Mouse (Mus musculus): ENCODE measurements around the gene Rnase13. TPM values are rescaled to one million over a fixed set of nuclear protein-coding genes. Genes with fewer than 3 reads are reported as not detected.

The Rnase13 gene
- polyA plus RNA-seq, 1 experiment: not detected

DNA sequence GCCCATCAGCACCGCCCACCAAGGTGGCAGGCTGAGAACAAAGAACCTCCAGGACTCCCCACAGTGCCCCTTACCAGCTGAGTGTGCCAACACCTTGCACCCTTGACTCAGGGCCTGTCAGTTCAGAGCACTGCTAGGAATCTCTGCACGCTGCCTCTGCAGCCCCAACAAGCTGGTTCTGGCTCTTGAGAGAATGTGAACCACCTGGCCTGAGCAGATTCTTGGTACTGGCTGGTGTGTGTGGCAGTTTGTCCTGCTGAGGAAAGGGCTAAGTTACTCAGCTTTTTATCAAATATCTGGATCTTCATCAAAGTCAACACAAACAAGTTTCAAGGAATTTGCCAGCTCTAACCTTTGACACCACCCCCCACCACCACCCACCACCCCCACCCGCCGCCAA lies 919 bp upstream of the Rnase13 start:
- WGBS: 91% methylated on average over 4 of the region's 4 CpGs
- Histone ChIP-seq H3K36me3 (ENCODE audit: control insufficient read depth, insufficient read depth, low read length) (no peaks in the 10 kb centered on the region), H3K27me3 (ENCODE audit: control insufficient read depth, insufficient read depth, low read length) (no peaks in the 10 kb centered on the region), H3K4me1 (replicated peaks; ENCODE audit: control insufficient read depth, insufficient read depth, low read length) (no peaks in the 10 kb centered on the region), H3K27ac (ENCODE audit: control insufficient read depth, insufficient read depth, low read length) (no peak overlapping the region), H3K4me3 (ENCODE audit: control insufficient read depth, insufficient read depth, low read length) (no peak overlapping the region)
- no peak for DNase-seq
- TF ChIP-seq POLR2A (IDR thresholded peaks at IDR 0.05; ENCODE audit: control insufficient read depth, extremely low read depth, insufficient read depth, low read length, poor library complexity) (no peak), CTCF (IDR thresholded peaks at IDR 0.05; ENCODE audit: borderline replicate concordance, control insufficient read depth, extremely low read depth, insufficient read depth, low read length, poor library complexity) (no peak)

DNA sequence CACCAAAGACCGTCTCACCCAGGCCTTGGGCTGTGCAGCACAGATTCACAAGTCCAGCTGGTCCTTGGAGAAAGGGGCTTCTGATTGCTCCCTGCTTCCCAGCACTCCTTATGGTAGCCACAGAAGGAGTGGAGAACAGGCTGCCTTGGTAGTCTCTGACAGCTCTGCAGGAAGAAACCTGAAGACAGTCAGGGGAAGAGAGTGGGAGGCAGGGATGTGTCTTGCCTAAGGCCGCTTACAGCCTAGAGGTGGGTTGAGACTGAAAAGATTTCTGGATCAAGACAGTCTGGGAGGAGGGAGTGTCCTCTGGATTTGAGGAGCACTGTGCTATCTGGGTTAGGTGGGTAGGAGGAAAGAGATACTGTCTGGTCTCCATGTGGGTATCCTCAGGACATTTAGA lies 337 bp upstream of the Rnase13 start:
- no peak for DNase-seq
- Histone ChIP-seq H3K27me3 (ENCODE audit: control insufficient read depth, insufficient read depth, low read length) (no peaks in the 10 kb centered on the region), H3K4me3 (ENCODE audit: control insufficient read depth, insufficient read depth, low read length) (no peak overlapping the region), H3K36me3 (ENCODE audit: control insufficient read depth, insufficient read depth, low read length) (no peaks in the 10 kb centered on the region), H3K4me1 (replicated peaks; ENCODE audit: control insufficient read depth, insufficient read depth, low read length) (no peaks in the 10 kb centered on the region), H3K27ac (ENCODE audit: control insufficient read depth, insufficient read depth, low read length) (no peak overlapping the region)
- TF ChIP-seq CTCF (IDR thresholded peaks at IDR 0.05; ENCODE audit: borderline replicate concordance, control insufficient read depth, extremely low read depth, insufficient read depth, low read length, poor library complexity) (no peak), POLR2A (IDR thresholded peaks at IDR 0.05; ENCODE audit: control insufficient read depth, extremely low read depth, insufficient read depth, low read length, poor library complexity) (no peak)
- WGBS: 96% methylated on average over 2 of the region's 2 CpGs

- Histone ChIP-seq H3K4me1 (replicated peaks; ENCODE audit: control insufficient read depth, insufficient read depth, low read length) (no peaks in the 10 kb centered on the region), H3K27me3 (ENCODE audit: control insufficient read depth, insufficient read depth, low read length) (no peaks in the 10 kb centered on the region), H3K27ac (ENCODE audit: control insufficient read depth, insufficient read depth, low read length) (no peak overlapping the region), H3K4me3 (ENCODE audit: control insufficient read depth, insufficient read depth, low read length) (no peak overlapping the region), H3K36me3 (ENCODE audit: control insufficient read depth, insufficient read depth, low read length) (no peaks in the 10 kb centered on the region)
- 89% methylated on average over 16 of the region's 16 CpGs for WGBS
- no peak for TF ChIP-seq CTCF (IDR thresholded peaks at IDR 0.05; ENCODE audit: borderline replicate concordance, control insufficient read depth, extremely low read depth, insufficient read depth, low read length, poor library complexity)
- TF ChIP-seq POLR2A (IDR thresholded peaks at IDR 0.05; ENCODE audit: control insufficient read depth, extremely low read depth, insufficient read depth, low read length, poor library complexity): no peak
- DNase-seq: no peak
These were observed 608 bp downstream of the Rnase13 start for GRCm38 (mm10) chr14:51921759-51922570.

DNA sequence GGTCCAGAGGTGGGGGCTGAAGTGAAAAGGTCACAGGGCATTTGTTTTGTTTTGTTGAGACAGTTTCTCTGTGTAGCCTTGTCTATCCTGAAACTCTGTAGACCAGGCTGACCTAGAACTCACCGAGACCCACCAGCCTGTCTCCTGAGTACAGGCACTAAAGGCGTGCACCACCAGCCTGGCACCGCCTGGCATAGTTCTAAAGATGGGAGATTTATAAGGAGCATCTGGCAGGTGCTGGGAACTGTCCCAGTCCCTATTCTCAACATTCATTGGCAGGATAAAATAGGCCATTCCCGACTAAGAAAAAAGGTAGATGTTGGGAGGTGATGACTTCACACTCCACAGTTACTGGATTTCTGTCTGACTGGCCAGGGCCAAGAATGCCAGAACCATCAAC lies 3.6 kb downstream of the Rnase13 start:
- H3K27ac ChIP-seq (ENCODE audit: control insufficient read depth, insufficient read depth, low read length): no peak overlapping the region
- no peaks in the 10 kb centered on the region for H3K36me3 ChIP-seq (ENCODE audit: control insufficient read depth, insufficient read depth, low read length)
- H3K4me3 ChIP-seq (ENCODE audit: control insufficient read depth, insufficient read depth, low read length): no peak overlapping the region
- H3K4me1 ChIP-seq (replicated peaks; ENCODE audit: control insufficient read depth, insufficient read depth, low read length): peaks cover 5% of the 10 kb centered on the region
- TF ChIP-seq CTCF (IDR thresholded peaks at IDR 0.05; ENCODE audit: borderline replicate concordance, control insufficient read depth, extremely low read depth, insufficient read depth, low read length, poor library complexity) (no peak), POLR2A (IDR thresholded peaks at IDR 0.05; ENCODE audit: control insufficient read depth, extremely low read depth, insufficient read depth, low read length, poor library complexity) (no peak)
- 96% methylated on average over 4 of the region's 4 CpGs for WGBS
- no peak for DNase-seq
- H3K27me3 ChIP-seq (ENCODE audit: control insufficient read depth, insufficient read depth, low read length): no peaks in the 10 kb centered on the region

GRCm38 (mm10) chr14:51918125-51918524 lies 4.4 kb downstream of the Rnase13 start, which contains the start of gene Tppp2:
Gene Tppp2 (plus strand): TSS chr14:51918425.
- TF ChIP-seq POLR2A (IDR thresholded peaks at IDR 0.05; ENCODE audit: control insufficient read depth, extremely low read depth, insufficient read depth, low read length, poor library complexity) (no peak), CTCF (IDR thresholded peaks at IDR 0.05; ENCODE audit: borderline replicate concordance, control insufficient read depth, extremely low read depth, insufficient read depth, low read length, poor library complexity) (no peak)
- Histone ChIP-seq H3K27me3 (ENCODE audit: control insufficient read depth, insufficient read depth, low read length) (no peaks in the 10 kb centered on the region), H3K27ac (ENCODE audit: control insufficient read depth, insufficient read depth, low read length) (no peak within 1 kb of the TSS), H3K4me3 (ENCODE audit: control insufficient read depth, insufficient read depth, low read length) (no peak within 1 kb of the TSS), H3K36me3 (ENCODE audit: control insufficient read depth, insufficient read depth, low read length) (no peaks in the 10 kb centered on the region), H3K4me1 (replicated peaks; ENCODE audit: control insufficient read depth, insufficient read depth, low read length) (peaks cover 5% of the 10 kb centered on the region)
- no peak for DNase-seq
- WGBS: 95% methylated on average over 4 of the region's 4 CpGs

- TF ChIP-seq CTCF (IDR thresholded peaks at IDR 0.05; ENCODE audit: borderline replicate concordance, control insufficient read depth, extremely low read depth, insufficient read depth, low read length, poor library complexity) (no peak), POLR2A (IDR thresholded peaks at IDR 0.05; ENCODE audit: control insufficient read depth, extremely low read depth, insufficient read depth, low read length, poor library complexity) (no peak)
- no peaks in the 10 kb centered on the region for H3K27me3 ChIP-seq (ENCODE audit: control insufficient read depth, insufficient read depth, low read length)
- peaks cover 17% of the 10 kb centered on the region for H3K4me1 ChIP-seq (replicated peaks; ENCODE audit: control insufficient read depth, insufficient read depth, low read length)
- no peaks in the 10 kb centered on the region for H3K36me3 ChIP-seq (ENCODE audit: control insufficient read depth, insufficient read depth, low read length)
- no peak for DNase-seq
- 94% methylated on average over 4 of the region's 4 CpGs for WGBS
- no peak overlapping the region for H3K4me3 ChIP-seq (ENCODE audit: control insufficient read depth, insufficient read depth, low read length)
- no peak overlapping the region for H3K27ac ChIP-seq (ENCODE audit: control insufficient read depth, insufficient read depth, low read length)
These were observed 6.0 kb downstream of the Rnase13 start for GRCm38 (mm10) chr14:51916539-51916938.
